Mouse (Mus musculus) brain, adult 2 months (tissue): ENCODE measurements around the gene Vmn1r64.
"Not testable (repeated sequence)": the region's sequence is repeated elsewhere in the genome, so short reads cannot be mapped to it uniquely, and the experiment has no call there.

Experiments used
- DNase-seq: peaks from one replicate; pipeline ENCODE4 v3.0.0; 2011; ENCODE audit warnings: low read depth, low spot score

Gene Vmn1r64

GRCm38 (mm10) chr7:5884442-5884841 lies at the start of gene Vmn1r64:
Gene Vmn1r64, minus strand, starts transcription at chr7:5884542.
- no peak for DNase-seq

GRCm38 (mm10) chr7:5899238-5899637 lies 14.9 kb upstream of the Vmn1r64 start:
- no peak for DNase-seq

- not testable (repeated sequence) for DNase-seq
Observed at GRCm38 (mm10) chr7:5897245-5897644, 12.9 kb upstream of the Vmn1r64 start.
